ENCODE assay signal across 8 mouse cellular contexts in genomic region chr2:24950189-24950535, GRCm38 (mm10). TPM values are rescaled to one million over a fixed set of nuclear protein-coding genes. Genes with fewer than 3 reads are reported as not detected.
DNase-seq lines count a peak whose midpoint lies in the region; ATAC-seq and TF ChIP-seq lines count a peak whose summit lies in the region.

No protein-coding gene starts in this region.

- DNase-seq in lung, adult 2 months: peak; percentile 32
- no peak for DNase-seq in lung, adult 18-20 months
- peak; percentile 8 for DNase-seq in heart, postnatal 0 days (ENCODE audit: low spot score)
- no peak for DNase-seq in liver, postnatal 0 days
- DNase-seq in layer of hippocampus, postnatal 36 days: no peak

- peak overlapping the region; percentile 97 for H3K4me2 ChIP-seq in heart, postnatal 0 days (ENCODE audit: low read depth, low read length)
- H3K4me2 ChIP-seq in liver, postnatal 0 days (ENCODE audit: low read depth, low read length): peak overlapping the region; percentile 100
- peak overlapping the region; percentile 82 for H3K4me2 ChIP-seq in stomach, embryonic 15.5 days

- peak overlapping the region; percentile 66 for H3K4me3 ChIP-seq in lung, adult 2 months (replicated peaks; ENCODE audit: extremely low read depth, low read depth, low read length)
- peak overlapping the region; percentile 93 for H3K4me3 ChIP-seq in bone marrow macrophage, adult 2 months (ENCODE audit: insufficient read depth, low read length)
- peak overlapping the region; percentile 86 for H3K4me3 ChIP-seq in heart, postnatal 0 days (ENCODE audit: low read depth, low read length)
- H3K4me3 ChIP-seq in liver, postnatal 0 days (ENCODE audit: low read depth, low read length): peak overlapping the region; percentile 94
- peak overlapping the region; percentile 87 for H3K4me3 ChIP-seq in stomach, embryonic 15.5 days (replicated peaks)

- no peak for TF ChIP-seq POLR2A in lung, adult 2 months (IDR thresholded peaks at IDR 0.05; ENCODE audit: borderline replicate concordance, extremely low read depth, low read depth, low read length)
- TF ChIP-seq POLR2A in bone marrow macrophage, adult 2 months (IDR thresholded peaks at IDR 0.05; ENCODE audit: borderline replicate concordance, low read depth, low read length): no peak

- WGBS in lung, adult 2 months: under 1% methylated on average over 31 of the region's 31 CpGs
- 1% methylated on average over 28 of the region's 31 CpGs for WGBS in heart, postnatal 0 days
- under 1% methylated on average over 31 of the region's 31 CpGs for WGBS in liver, postnatal 0 days (ENCODE audit: insufficient replicate concordance)
- under 1% methylated on average over 31 of the region's 31 CpGs for WGBS in stomach, embryonic 15.5 days

- ATAC-seq in heart, postnatal 0 days (ENCODE audit: insufficient read depth, low read depth): peak; percentile 24; the same call in 1 of the 2 replicates
- ATAC-seq in liver, postnatal 0 days: peak; percentile 30; the same call in 1 of the 2 replicates
- 0 out of 2 replicates have a peak, but pooled peaks have one; percentile 0 for ATAC-seq in stomach, embryonic 15.5 days (ENCODE audit: insufficient read depth, low FRiP score, low read depth)
- ATAC-seq in activated CD4-positive, CD25-positive, alpha-beta regulatory T cell, adult 4 months: no peak

- TF ChIP-seq EP300 in heart, postnatal 0 days (IDR thresholded peaks at IDR 0.05; ENCODE audit: low read depth): no peak
- TF ChIP-seq EP300 in liver, postnatal 0 days (IDR thresholded peaks at IDR 0.05; ENCODE audit: low read depth): no peak

- TF ChIP-seq CTCF in lung, adult 2 months (IDR thresholded peaks at IDR 0.05; ENCODE audit: insufficient read depth, low read length): no peak
- TF ChIP-seq CTCF in bone marrow macrophage, adult 2 months (IDR thresholded peaks at IDR 0.05; ENCODE audit: low read depth, low read length): no peak
- no peak for TF ChIP-seq CTCF in heart, postnatal 0 days (IDR thresholded peaks at IDR 0.05; ENCODE audit: low read depth)
- no peak for TF ChIP-seq CTCF in liver, postnatal 0 days (IDR thresholded peaks at IDR 0.05; ENCODE audit: low read depth)

- H3K4me1 ChIP-seq in lung, adult 2 months (ENCODE audit: control insufficient read depth, insufficient read depth, low read length): no peaks in the 10 kb centered on the region
- peaks cover 10% of the 10 kb centered on the region for H3K4me1 ChIP-seq in bone marrow macrophage, adult 2 months (ENCODE audit: control insufficient read depth, insufficient read depth, low read length)
- peaks cover 5% of the 10 kb centered on the region; the same call in 1 of the 2 replicates for H3K4me1 ChIP-seq in heart, postnatal 0 days (ENCODE audit: control insufficient read depth, insufficient read depth)
- peaks cover 10% of the 10 kb centered on the region for H3K4me1 ChIP-seq in liver, postnatal 0 days (ENCODE audit: insufficient read depth)
- 0 out of 2 replicates have a peak, but pooled peaks cover 10% of the 10 kb centered on the region for H3K4me1 ChIP-seq in stomach, embryonic 15.5 days

- no peaks in the 10 kb centered on the region for H3K27me3 ChIP-seq in heart, postnatal 0 days (ENCODE audit: control insufficient read depth, insufficient read depth, low read length)
- no peaks in the 10 kb centered on the region for H3K27me3 ChIP-seq in liver, postnatal 0 days (ENCODE audit: insufficient read depth, low read length)
- no peaks in the 10 kb centered on the region for H3K27me3 ChIP-seq in stomach, embryonic 15.5 days (replicated peaks)

- H3K27ac ChIP-seq in bone marrow macrophage, adult 2 months (ENCODE audit: insufficient read depth, low read depth, low read length): no peak overlapping the region
- H3K27ac ChIP-seq in heart, postnatal 0 days (ENCODE audit: low read depth): no peak overlapping the region
- H3K27ac ChIP-seq in liver, postnatal 0 days (ENCODE audit: low read depth): peak overlapping the region; percentile 80
- peak overlapping the region; percentile 36; the same call in 1 of the 2 replicates for H3K27ac ChIP-seq in stomach, embryonic 15.5 days

- H3K9me3 ChIP-seq in heart, postnatal 0 days (replicated peaks; ENCODE audit: control insufficient read depth, low read length): no peaks in the 10 kb centered on the region
- no peaks in the 10 kb centered on the region for H3K9me3 ChIP-seq in liver, postnatal 0 days (ENCODE audit: low read length)
- H3K9me3 ChIP-seq in stomach, embryonic 15.5 days: no peaks in the 10 kb centered on the region

- peaks cover 30% of the 10 kb centered on the region for H3K36me3 ChIP-seq in heart, postnatal 0 days (replicated peaks; ENCODE audit: control insufficient read depth, insufficient read depth, low read length)
- peaks cover 28% of the 10 kb centered on the region for H3K36me3 ChIP-seq in liver, postnatal 0 days (replicated peaks; ENCODE audit: insufficient read depth, low read length)
- H3K36me3 ChIP-seq in stomach, embryonic 15.5 days: peaks cover 25% of the 10 kb centered on the region

- peak overlapping the region; percentile 81 for H3K9ac ChIP-seq in heart, postnatal 0 days (replicated peaks; ENCODE audit: low read depth, low read length)
- H3K9ac ChIP-seq in liver, postnatal 0 days (replicated peaks): peak overlapping the region; percentile 91
- peak overlapping the region; percentile 88 for H3K9ac ChIP-seq in stomach, embryonic 15.5 days

RNA-seq across cellular contexts. Expression of gene Zmynd19, which starts 0.6 kb away (rescaled TPM):
- polyA plus RNA-seq in lung, adult 2 months (2012; rRNA removed): 3.7 and 5.5 TPM in 2 replicates
- 6.5 and 7.6 TPM in 2 replicates for polyA plus RNA-seq in bone marrow macrophage, adult 2 months (2012; ENCODE audit: insufficient read depth, insufficient read length, missing spikeins)
- 5.9 and 21.3 TPM in 2 replicates for total RNA-seq in heart, postnatal 0 days (2014; rRNA removed; ENCODE audit: low replicate concordance)
- 5.6 and 6.0 TPM in 2 replicates for polyA plus RNA-seq in heart, postnatal 0 days (2015; fragmentation: Nextera tagmentation; extraction: Ambion mirVana)
- 6.2 and 6.5 TPM in 2 replicates for polyA plus RNA-seq in liver, postnatal 0 days (2015; fragmentation: Nextera tagmentation; extraction: Ambion mirVana)
- polyA plus RNA-seq in stomach, embryonic 15.5 days (2015; fragmentation: Nextera tagmentation; extraction: Ambion mirVana): 16.5 and 16.6 TPM in 2 replicates
- total RNA-seq in layer of hippocampus, postnatal 36 days (2021): 10 to 100 TPM; 40.4 to 43.4 TPM
- 1 to 10 TPM; 1.3 to 1.8 TPM for polyA plus RNA-seq in activated CD4-positive, CD25-positive, alpha-beta regulatory T cell, adult 4 months (2017; shearing (Covaris generic))

RNA-seq across cellular contexts. Expression of gene Dph7, which starts 12.0 kb away (rescaled TPM):
- 12.8 and 17.6 TPM in 2 replicates for polyA plus RNA-seq in lung, adult 2 months (2012; rRNA removed)
- 8.2 and 8.7 TPM in 2 replicates for polyA plus RNA-seq in bone marrow macrophage, adult 2 months (2012; ENCODE audit: insufficient read depth, insufficient read length, missing spikeins)
- total RNA-seq in heart, postnatal 0 days (2014; rRNA removed; ENCODE audit: low replicate concordance): 17.7 and 24.8 TPM in 2 replicates
- polyA plus RNA-seq in heart, postnatal 0 days (2015; fragmentation: Nextera tagmentation; extraction: Ambion mirVana): 10.2 and 11.7 TPM in 2 replicates
- 6.4 and 7.0 TPM in 2 replicates for polyA plus RNA-seq in liver, postnatal 0 days (2015; fragmentation: Nextera tagmentation; extraction: Ambion mirVana)
- polyA plus RNA-seq in stomach, embryonic 15.5 days (2015; fragmentation: Nextera tagmentation; extraction: Ambion mirVana): 23.1 and 24.0 TPM in 2 replicates
- total RNA-seq in layer of hippocampus, postnatal 36 days (2021): 10 to 100 TPM; 32.5 to 34.4 TPM
- polyA plus RNA-seq in activated CD4-positive, CD25-positive, alpha-beta regulatory T cell, adult 4 months (2017; shearing (Covaris generic)): 10 to 100 TPM; 30.0 to 32.2 TPM

RNA-seq across cellular contexts. Expression of gene Arrdc1, which starts 15.1 kb away (rescaled TPM):
- polyA plus RNA-seq in lung, adult 2 months (2012; rRNA removed): 221 and 242 TPM in 2 replicates
- 97.6 and 102 TPM in 2 replicates for polyA plus RNA-seq in bone marrow macrophage, adult 2 months (2012; ENCODE audit: insufficient read depth, insufficient read length, missing spikeins)
- 11.9 and 23.9 TPM in 2 replicates for total RNA-seq in heart, postnatal 0 days (2014; rRNA removed; ENCODE audit: low replicate concordance)
- 10.2 and 12.2 TPM in 2 replicates for polyA plus RNA-seq in heart, postnatal 0 days (2015; fragmentation: Nextera tagmentation; extraction: Ambion mirVana)
- polyA plus RNA-seq in liver, postnatal 0 days (2015; fragmentation: Nextera tagmentation; extraction: Ambion mirVana): 16.2 and 16.7 TPM in 2 replicates
- polyA plus RNA-seq in stomach, embryonic 15.5 days (2015; fragmentation: Nextera tagmentation; extraction: Ambion mirVana): 90.2 and 90.5 TPM in 2 replicates
- 10 to 100 TPM; 10.6 to 11.3 TPM for total RNA-seq in layer of hippocampus, postnatal 36 days (2021)
- polyA plus RNA-seq in activated CD4-positive, CD25-positive, alpha-beta regulatory T cell, adult 4 months (2017; shearing (Covaris generic)): 100 to 1,000 TPM; 191 to 208 TPM

RNA-seq across cellular contexts. Expression of gene Mrpl41, which starts 24.7 kb away (rescaled TPM):
- 17.8 and 23.4 TPM in 2 replicates for polyA plus RNA-seq in lung, adult 2 months (2012; rRNA removed)
- polyA plus RNA-seq in bone marrow macrophage, adult 2 months (2012; ENCODE audit: insufficient read depth, insufficient read length, missing spikeins): 30.9 and 31.6 TPM in 2 replicates
- 62.3 and 69.5 TPM in 2 replicates for total RNA-seq in heart, postnatal 0 days (2014; rRNA removed; ENCODE audit: low replicate concordance)
- 194 and 197 TPM in 2 replicates for polyA plus RNA-seq in heart, postnatal 0 days (2015; fragmentation: Nextera tagmentation; extraction: Ambion mirVana)
- polyA plus RNA-seq in liver, postnatal 0 days (2015; fragmentation: Nextera tagmentation; extraction: Ambion mirVana): 81.8 and 83.1 TPM in 2 replicates
- polyA plus RNA-seq in stomach, embryonic 15.5 days (2015; fragmentation: Nextera tagmentation; extraction: Ambion mirVana): 122 and 129 TPM in 2 replicates
- total RNA-seq in layer of hippocampus, postnatal 36 days (2021): 10 to 100 TPM; 78.2 to 92.1 TPM
- polyA plus RNA-seq in activated CD4-positive, CD25-positive, alpha-beta regulatory T cell, adult 4 months (2017; shearing (Covaris generic)): 100 to 1,000 TPM; 102 to 124 TPM

RNA-seq across cellular contexts. Expression of gene Pnpla7, which starts 25.7 kb away (rescaled TPM):
- polyA plus RNA-seq in lung, adult 2 months (2012; rRNA removed): 17.6 and 26.9 TPM in 2 replicates
- polyA plus RNA-seq in bone marrow macrophage, adult 2 months (2012; ENCODE audit: insufficient read depth, insufficient read length, missing spikeins): 184 and 202 TPM in 2 replicates
- total RNA-seq in heart, postnatal 0 days (2014; rRNA removed; ENCODE audit: low replicate concordance): 10.0 and 19.5 TPM in 2 replicates
- polyA plus RNA-seq in heart, postnatal 0 days (2015; fragmentation: Nextera tagmentation; extraction: Ambion mirVana): 9.5 and 10.9 TPM in 2 replicates
- polyA plus RNA-seq in liver, postnatal 0 days (2015; fragmentation: Nextera tagmentation; extraction: Ambion mirVana): 52.9 and 64.5 TPM in 2 replicates
- polyA plus RNA-seq in stomach, embryonic 15.5 days (2015; fragmentation: Nextera tagmentation; extraction: Ambion mirVana): 8.6 TPM in 2 replicates
- 10 to 100 TPM; 23.3 to 33.3 TPM for total RNA-seq in layer of hippocampus, postnatal 36 days (2021)
- 10 to 100 TPM; 49.3 to 51.3 TPM for polyA plus RNA-seq in activated CD4-positive, CD25-positive, alpha-beta regulatory T cell, adult 4 months (2017; shearing (Covaris generic))

Comparison
In these comparisons a context has a peak if more than half of its experiments do, and no peak if none do; other contexts are left out.
1. DNase-seq: peak in lung, adult 2 months (single experiment) and heart, postnatal 0 days (single experiment); none in lung, adult 18-20 months (0 of 2), liver, postnatal 0 days (single experiment) and layer of hippocampus, postnatal 36 days (0 of 2).
2. H3K27ac ChIP-seq: peak in liver, postnatal 0 days (single experiment) and stomach, embryonic 15.5 days (single experiment); none in bone marrow macrophage, adult 2 months (single experiment) and heart, postnatal 0 days (single experiment).
3. Peak in every context shown above with its lines, with median percentiles within 50 percentile points of each other: H3K4me3 ChIP-seq, H3K4me2 ChIP-seq and H3K9ac ChIP-seq.